Mouse (Mus musculus): ENCODE results near the gene Zfp934. TPM values are rescaled to one million over a fixed set of nuclear protein-coding genes. Genes with fewer than 3 reads are reported as not detected.

Zfp934 gene
- polyA plus RNA-seq, 1 experiment from 2014 or later, result 25.4 TPM

Small RNA genes lying within 50 kb of the gene (microRNA-seq; reads per million reads assigned to microRNA genes)
- gene Gm22256, result not detected

Other genes with a start within 250 kb of the Zfp934 start
- gene Gm3604, start 188.0 kb downstream of the Zfp934 start, polyA plus RNA-seq (2015; fragmentation: Nextera tagmentation; extraction: Ambion mirVana), result 3.7 and 4.6 TPM in 2 replicates
- 18.8 and 19.2 TPM in 2 replicates for gene Gm49359, start 104.4 kb downstream of the Zfp934 start, polyA plus RNA-seq (2015; fragmentation: Nextera tagmentation; extraction: Ambion mirVana)
- not detected in 2 replicates for gene Zfp935, start 12.7 kb downstream of the Zfp934 start, polyA plus RNA-seq (2015; fragmentation: Nextera tagmentation; extraction: Ambion mirVana)
- 13.7 and 14.8 TPM in 2 replicates for gene 6720489N17Rik, start 53.0 kb upstream of the Zfp934 start, polyA plus RNA-seq (2015; fragmentation: Nextera tagmentation; extraction: Ambion mirVana)
- 36.0 and 42.1 TPM in 2 replicates for gene Platr25, start 189.5 kb upstream of the Zfp934 start, polyA plus RNA-seq (2015; fragmentation: Nextera tagmentation; extraction: Ambion mirVana)
- gene Gm5141, start 214.6 kb upstream of the Zfp934 start, polyA plus RNA-seq (2015; fragmentation: Nextera tagmentation; extraction: Ambion mirVana), result 15.2 and 19.4 TPM in 2 replicates